Mouse (Mus musculus): ENCODE data around the gene Rerg. TPM values are rescaled to one million over a fixed set of nuclear protein-coding genes. Genes with fewer than 3 reads are reported as not detected.
A peak's percentile ranks its signal among the peaks of the same experiment; 100 is the strongest.
"Not testable (repeated sequence)": the region's sequence is repeated elsewhere in the genome, so short reads cannot be mapped to it uniquely, and the experiment has no call there.

The Rerg gene
- total RNA-seq, 1 experiment from 2014 or later = not detected

DNA sequence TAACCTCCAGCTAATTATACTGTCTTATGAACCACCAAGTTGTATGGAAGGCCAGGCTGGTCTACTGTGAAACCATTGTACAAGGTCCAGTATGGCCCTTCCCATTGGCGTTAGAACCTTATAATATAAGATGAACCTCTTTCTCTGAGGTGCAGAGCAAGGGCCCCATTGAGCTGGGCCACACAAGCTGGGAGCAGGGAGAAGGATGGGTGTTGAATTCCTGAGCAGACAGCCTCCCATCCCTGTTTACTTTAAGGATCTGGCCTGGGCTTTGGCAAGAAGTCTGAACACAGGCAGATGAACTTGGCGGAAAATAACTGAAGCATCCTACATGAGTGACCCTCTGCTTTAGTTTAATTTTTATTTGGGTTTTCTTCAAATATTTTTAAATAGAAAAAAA, 75.8 kb downstream of the Rerg start:
- no peak for ATAC-seq (replicated peaks; ENCODE audit: low read depth, poor library complexity, severe bottlenecking)

DNA sequence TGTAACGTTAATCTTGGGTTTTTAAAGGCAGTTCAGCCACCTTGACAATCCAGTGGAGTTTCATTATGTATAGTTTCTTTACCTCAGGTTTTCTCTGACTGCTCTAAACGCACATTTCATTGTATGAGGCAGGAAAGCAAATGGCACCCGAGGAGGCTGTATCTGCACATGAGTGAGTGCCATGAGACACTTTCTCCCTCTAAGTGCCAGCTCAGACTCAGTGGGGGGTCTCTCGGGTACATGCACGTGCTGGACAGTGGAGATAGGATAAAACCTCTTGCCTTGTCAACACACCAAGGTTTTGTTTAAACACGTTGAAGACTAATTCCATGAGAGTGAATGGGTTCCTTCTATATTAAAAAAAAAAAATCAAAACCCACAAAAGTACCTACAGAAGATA, 81.8 kb downstream of the Rerg start:
- no peak for ATAC-seq (replicated peaks; ENCODE audit: low read depth, poor library complexity, severe bottlenecking)

DNA sequence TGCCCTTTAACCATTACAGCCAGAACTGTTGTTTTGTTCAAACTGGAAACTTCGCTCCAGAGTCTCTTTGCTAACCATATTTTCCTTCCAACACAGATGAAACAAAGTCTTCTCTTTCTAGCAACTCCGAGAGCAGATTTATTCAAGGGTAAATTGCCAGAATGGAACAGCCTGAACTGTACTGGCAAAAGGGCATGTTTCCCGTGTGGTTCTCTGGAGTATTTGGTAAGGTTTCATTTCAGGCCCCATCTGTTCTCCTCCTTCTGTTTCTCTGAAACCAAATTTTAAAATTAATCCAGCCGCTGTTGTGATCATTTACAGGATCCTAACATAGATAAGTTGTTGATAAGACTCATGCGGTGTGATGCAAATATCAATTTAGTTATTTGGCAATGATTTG, 82.3 kb downstream of the Rerg start:
- ATAC-seq (replicated peaks; ENCODE audit: low read depth, poor library complexity, severe bottlenecking) = no peak

GRCm38 (mm10) chr6:137087470-137087869, 82.8 kb downstream of the Rerg start:
- ATAC-seq (replicated peaks; ENCODE audit: low read depth, poor library complexity, severe bottlenecking) = no peak

DNA sequence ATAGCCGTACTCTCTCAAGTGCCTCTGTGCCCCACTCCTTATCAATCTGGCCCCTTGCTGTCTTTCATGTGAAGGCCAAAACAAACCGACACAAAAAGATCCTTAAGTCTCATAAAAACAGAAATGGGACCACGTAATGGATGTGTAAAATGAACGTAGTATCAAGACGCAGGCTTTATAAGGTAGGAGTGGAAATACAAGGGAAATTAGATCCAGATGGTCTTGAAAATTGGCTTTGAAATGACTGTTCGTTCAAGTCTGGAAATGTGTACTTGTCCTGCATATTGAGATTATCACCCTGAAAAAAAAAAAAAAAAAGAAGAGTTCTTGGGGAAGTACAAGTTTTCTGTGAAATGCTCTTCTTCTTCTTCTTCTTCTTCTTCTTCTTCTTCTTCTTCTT, 90.6 kb downstream of the Rerg start:
- ATAC-seq (replicated peaks; ENCODE audit: low read depth, poor library complexity, severe bottlenecking) = no peak

- ATAC-seq (replicated peaks; ENCODE audit: low read depth, poor library complexity, severe bottlenecking) = no peak
These were observed 93.6 kb downstream of the Rerg start for GRCm38 (mm10) chr6:137076731-137077130.

DNA sequence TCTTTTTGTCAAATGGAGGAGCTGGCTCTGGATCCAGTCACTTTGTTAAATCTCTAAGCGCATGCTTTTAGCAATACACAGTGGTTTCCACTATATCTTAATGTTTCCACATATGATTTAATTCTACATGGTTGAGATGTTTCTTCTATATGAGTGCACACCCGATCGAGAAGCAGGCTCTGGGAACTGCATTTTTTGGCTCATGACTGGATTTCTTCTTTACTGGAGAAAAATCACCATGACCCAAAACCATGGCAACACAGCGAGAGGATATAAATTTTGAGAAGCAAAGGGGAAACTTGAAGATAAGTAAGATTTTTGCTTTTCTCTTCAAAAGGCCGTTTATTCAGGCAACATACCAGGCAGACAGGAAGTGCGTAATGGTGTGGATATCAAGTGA, 94.1 kb downstream of the Rerg start:
- ATAC-seq (replicated peaks; ENCODE audit: low read depth, poor library complexity, severe bottlenecking) = no peak

DNA sequence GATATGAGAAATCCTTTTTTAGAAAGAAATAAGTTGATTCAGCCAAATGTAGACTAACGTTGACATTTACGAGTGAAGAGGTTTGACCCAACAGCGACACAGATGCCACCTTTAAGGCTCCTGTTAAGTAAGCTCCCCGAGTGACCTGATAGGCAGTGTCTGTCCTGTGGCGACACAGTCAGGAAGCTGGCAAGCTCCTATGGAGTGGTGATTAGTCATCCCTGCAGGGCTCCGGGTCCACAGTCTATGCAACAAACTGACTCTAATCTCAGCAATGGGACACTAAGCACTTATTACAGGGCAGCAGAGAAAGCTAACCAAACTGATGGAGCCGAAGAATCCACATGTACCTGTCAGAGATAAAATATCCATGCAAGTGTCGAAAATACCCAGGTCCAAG, 98.0 kb downstream of the Rerg start:
- no peak for ATAC-seq (replicated peaks; ENCODE audit: low read depth, poor library complexity, severe bottlenecking)

GRCm38 (mm10) chr6:137071466-137071865, 98.8 kb downstream of the Rerg start:
- no peak for ATAC-seq (replicated peaks; ENCODE audit: low read depth, poor library complexity, severe bottlenecking)

GRCm38 (mm10) chr6:137065506-137065905, 104.8 kb downstream of the Rerg start:
- no peak for ATAC-seq (replicated peaks; ENCODE audit: low read depth, poor library complexity, severe bottlenecking)

DNA sequence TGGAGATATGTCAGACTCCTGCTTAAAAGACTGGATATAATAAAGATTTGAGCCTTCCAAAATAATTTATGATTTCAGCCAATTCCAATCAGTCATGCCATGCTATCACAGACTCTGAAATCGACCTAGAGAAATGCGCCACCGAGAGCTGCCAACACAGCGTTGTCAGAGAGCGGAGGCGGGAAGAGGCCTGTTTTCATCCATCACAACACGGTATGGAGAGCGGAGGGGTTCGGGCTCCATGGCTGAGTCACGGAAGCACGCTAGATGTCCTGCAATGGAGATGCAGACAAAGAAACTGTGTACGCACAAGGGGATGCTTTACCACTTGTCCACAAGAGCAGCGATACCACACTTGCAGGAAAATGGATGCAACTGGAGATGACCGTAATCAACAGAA, 105.5 kb downstream of the Rerg start:
- ATAC-seq (replicated peaks; ENCODE audit: low read depth, poor library complexity, severe bottlenecking) = no peak

GRCm38 (mm10) chr6:137063239-137063940, 106.9 kb downstream of the Rerg start:
- ATAC-seq (replicated peaks; ENCODE audit: low read depth, poor library complexity, severe bottlenecking) = no peak

- no peak for ATAC-seq (replicated peaks; ENCODE audit: low read depth, poor library complexity, severe bottlenecking)
These were observed 108.3 kb downstream of the Rerg start for GRCm38 (mm10) chr6:137061880-137062531.

GRCm38 (mm10) chr6:137060595-137060994, 109.7 kb downstream of the Rerg start:
- no peak for ATAC-seq (replicated peaks; ENCODE audit: low read depth, poor library complexity, severe bottlenecking)

DNA sequence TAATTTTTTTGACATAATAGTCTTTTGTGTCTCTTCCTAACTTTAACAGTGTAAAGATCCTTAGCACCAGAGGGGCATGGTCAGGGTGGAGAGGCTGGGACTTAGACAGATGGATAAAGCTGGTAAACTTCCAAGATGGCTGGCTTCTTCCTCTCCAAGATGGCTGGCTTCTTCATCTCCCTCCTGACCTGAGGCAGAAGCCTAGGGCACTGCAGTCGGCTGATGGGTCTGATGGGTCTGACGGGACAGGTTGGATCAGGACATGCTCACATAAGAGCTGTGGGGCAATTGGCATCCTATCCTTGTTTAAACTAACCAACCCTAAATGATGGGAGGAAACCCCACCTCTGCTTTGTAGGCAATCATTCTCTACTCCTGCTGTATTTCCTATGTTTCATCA, 112.0 kb downstream of the Rerg start:
- no peak for ATAC-seq (replicated peaks; ENCODE audit: low read depth, poor library complexity, severe bottlenecking)

- ATAC-seq (replicated peaks; ENCODE audit: low read depth, poor library complexity, severe bottlenecking) = no peak
These were observed 116.2 kb downstream of the Rerg start for GRCm38 (mm10) chr6:137054073-137054472.

GRCm38 (mm10) chr6:137053464-137053863, 116.8 kb downstream of the Rerg start:
- ATAC-seq (replicated peaks; ENCODE audit: low read depth, poor library complexity, severe bottlenecking) = peak; percentile 88; the same call in 1 of the 2 replicates

DNA sequence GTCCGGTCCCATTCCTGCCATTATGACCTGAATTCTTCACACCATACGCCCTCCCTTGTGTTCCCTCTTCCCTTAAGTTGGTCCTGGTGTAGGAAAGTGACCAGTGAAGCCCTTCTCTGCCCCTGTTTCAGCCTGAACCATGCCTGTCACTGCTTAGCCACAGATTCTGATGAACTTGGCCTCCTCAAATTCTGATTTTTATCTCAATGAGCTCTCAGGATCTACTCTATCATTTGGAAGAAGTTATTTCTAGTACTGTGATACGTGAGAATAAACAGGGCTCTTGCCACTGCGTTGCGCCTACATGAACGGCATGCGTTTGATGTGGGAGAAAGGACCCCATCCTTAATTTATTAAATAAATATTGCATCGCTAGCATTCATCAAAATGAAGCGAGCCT, 117.3 kb downstream of the Rerg start:
- ATAC-seq (replicated peaks; ENCODE audit: low read depth, poor library complexity, severe bottlenecking) = no peak

DNA sequence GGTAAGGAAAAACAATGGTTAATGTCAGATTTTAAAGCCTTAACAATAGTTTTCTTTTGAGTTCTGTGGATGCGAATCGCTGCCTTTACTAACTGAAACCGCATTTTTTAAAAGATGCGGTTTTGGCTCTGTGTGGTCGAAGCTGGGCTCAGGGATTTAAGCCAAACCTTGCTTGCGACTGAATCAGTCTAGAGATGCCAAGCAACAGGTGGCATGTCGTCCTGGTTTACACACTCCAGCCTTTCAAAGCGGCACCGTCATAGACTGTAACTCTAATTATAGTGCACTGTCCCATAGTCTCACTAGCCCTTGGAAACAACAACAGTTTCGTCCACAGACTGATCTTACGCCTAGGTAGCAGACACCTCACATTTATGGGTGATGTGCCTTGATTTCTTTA, 123.3 kb downstream of the Rerg start:
- no peak for ATAC-seq (replicated peaks; ENCODE audit: low read depth, poor library complexity, severe bottlenecking)

DNA sequence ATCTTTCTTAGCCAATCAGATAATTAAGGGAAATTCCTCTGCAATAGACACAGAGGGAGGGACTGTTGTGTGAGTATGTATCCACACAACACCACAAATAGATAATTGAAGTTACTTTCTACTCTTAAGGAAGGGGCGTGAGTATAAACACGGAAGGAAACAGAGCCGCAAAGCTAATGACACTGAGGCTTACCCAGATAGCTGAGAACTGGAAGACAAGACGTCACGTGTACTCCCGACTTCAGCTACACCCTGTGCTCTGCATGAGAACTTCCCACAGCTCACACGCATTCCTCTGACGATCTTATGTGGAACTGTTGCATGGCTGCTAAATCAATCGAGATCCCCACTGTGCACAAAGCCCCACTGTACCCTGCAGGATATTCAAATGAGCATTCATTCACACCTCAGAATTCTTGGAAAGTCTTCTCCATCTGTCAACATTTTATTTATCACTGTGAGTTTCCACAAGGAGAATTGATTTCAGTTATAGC, 125.2 kb downstream of the Rerg start:
- no peak for ATAC-seq (replicated peaks; ENCODE audit: low read depth, poor library complexity, severe bottlenecking)

- not testable (repeated sequence) for ATAC-seq (replicated peaks; ENCODE audit: low read depth, poor library complexity, severe bottlenecking)
These were observed 134.5 kb downstream of the Rerg start for GRCm38 (mm10) chr6:137035611-137036395.

Data from common myeloid progenitor, adult 5-6 weeks (primary cell).